Mouse (Mus musculus) gastrocnemius, postnatal 14 days (tissue): ENCODE data around the gene Cdk5r1. TPM values are rescaled to one million over a fixed set of nuclear protein-coding genes. Genes with fewer than 3 reads are reported as not detected.

ENCODE experiments used
- DNase-seq: peaks from one replicate; pipeline ENCODE4 v3.0.0; 2021; ENCODE audit warnings: mixed read lengths
- intact Hi-C: fragments of 180-260 bp; cut with DNase I; formaldehyde crosslinking; loops from one replicate; pipeline ENCODE4 v1.15.1; 2025; ENCODE audit warnings: low total_unique reads
- total RNA-seq, 2 experiments: library from RNA; stranded (reverse); gene quantifications; 2 replicates each; pipeline ENCODE4 v1.2.3; 2021

The Cdk5r1 gene
- total RNA-seq, 2 experiments from 2014 or later, result 1.5 to 3.0 TPM

DNA sequence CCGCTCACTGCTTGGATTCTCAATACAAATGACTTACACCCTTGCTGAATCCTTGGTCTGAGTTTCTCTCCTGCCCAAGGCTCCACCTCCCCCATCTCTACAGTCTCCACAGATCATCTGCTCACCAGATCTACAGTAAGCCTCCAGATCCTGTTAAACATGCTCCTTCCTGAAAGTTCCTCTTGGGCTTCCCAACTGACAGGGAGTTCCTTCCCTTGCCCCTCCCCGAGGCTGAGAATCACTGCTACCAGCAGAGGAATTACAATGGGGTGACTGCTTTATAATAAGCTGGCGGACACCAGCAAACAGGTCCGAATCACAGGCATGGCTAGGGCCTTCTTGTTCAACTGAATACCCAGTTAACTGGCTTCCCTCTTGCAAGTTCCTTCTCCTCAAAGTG lies 46.6 kb downstream of the Cdk5r1 start:
- intact Hi-C loops, result no loop called here
- no peak for DNase-seq

DNA sequence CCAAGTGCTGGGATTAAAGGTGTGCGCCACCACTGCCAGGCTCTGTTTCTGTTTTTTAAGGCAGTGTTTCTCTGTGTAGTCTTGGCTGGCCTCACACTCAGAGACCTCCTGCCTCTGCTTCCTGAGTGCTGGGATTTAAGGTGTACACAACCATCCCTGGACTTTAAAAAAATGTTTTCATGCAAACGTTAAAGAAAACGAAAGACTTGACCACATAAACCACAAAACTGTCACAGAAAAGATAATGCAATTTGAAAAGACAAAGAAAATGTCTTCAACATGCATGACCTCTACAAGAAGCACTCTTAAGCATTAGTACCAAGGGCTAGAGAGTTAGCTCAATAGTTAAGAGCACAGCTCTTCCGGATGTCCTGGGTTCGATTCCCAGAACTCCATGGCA lies 47.4 kb downstream of the Cdk5r1 start:
- no peak for DNase-seq
- intact Hi-C loops, result no loop called here

DNA sequence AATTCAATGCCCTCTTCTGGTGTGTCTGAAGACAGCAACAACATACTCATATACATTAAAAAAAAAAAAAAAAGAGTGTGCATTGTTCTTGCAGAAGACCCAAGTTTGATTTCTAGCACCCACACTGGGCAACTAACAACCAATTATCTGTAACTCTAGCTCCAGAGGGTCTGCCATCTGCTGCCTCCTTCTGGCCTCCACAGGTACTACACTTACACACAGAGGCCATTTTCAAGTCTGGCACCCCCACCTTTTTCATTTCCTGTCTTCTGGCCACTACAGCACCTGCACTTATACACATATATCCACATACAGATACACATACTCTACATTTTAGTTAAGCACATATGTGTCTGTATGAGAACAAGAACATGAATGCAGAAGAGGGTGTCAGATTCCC lies 50.9 kb downstream of the Cdk5r1 start:
- intact Hi-C loops, result no loop called here
- DNase-seq, result no peak

DNA sequence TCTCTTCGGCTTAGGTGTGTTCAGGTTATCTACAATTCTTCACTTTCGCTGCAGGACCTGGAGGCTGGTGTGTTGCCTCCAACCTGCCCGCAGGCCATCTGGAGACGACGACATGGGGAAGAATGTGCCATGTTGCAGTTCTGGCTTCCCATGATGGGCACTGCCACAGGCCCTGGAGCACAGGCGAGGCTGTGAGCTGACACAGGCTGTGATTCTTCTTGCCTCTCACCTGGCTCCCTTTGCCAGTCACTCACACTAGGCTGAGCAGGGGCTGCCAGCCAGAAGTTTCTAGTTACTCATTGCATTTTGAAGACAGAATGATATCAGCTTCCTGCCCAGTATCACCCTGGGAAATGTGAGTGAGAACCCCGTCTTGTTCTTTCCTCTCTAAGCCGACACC lies 52.3 kb downstream of the Cdk5r1 start:
- intact Hi-C loops, result no loop called here

More for the DNA sequence above, 52.3 kb downstream of the Cdk5r1 start:
- DNase-seq, result no peak

Other genes with a start within 250 kb of the Cdk5r1 start
- 10 to 100 TPM; 10.6 to 11.4 TPM for gene Rhbdl3, start 176.1 kb upstream of the Cdk5r1 start, total RNA-seq
- gene 5730455P16Rik, start 99.0 kb upstream of the Cdk5r1 start, total RNA-seq, result 10 to 100 TPM; 24.3 to 28.6 TPM
- gene Zfp207, start 93.7 kb upstream of the Cdk5r1 start, total RNA-seq, result 10 to 100 TPM; 61.4 to 64.0 TPM
- gene Psmd11, start 48.4 kb upstream of the Cdk5r1 start, total RNA-seq, result 100 to 1,000 TPM; 121 to 128 TPM